Mouse (Mus musculus) embryonic facial prominence, embryonic 14.5 days (tissue): Measurements from ENCODE around the gene Atf7. TPM values are rescaled to one million over a fixed set of nuclear protein-coding genes. Genes with fewer than 3 reads are reported as not detected.
"Not testable (repeated sequence)": the region's sequence is repeated elsewhere in the genome, so short reads cannot be mapped to it uniquely, and the experiment has no call there.

ENCODE experiments used
- ATAC-seq: fragments of 200-750 bp; cut with Nextera tagmentation; 2 replicates; pipeline ENCODE4 v1.8.0; 2017; ENCODE audit warnings: low read depth, moderate number of reproducible peaks, moderate TSS enrichment
- DNase-seq: peaks from one replicate; pipeline ENCODE4 v3.0.0-alpha.2; 2015; ENCODE audit warnings: low spot score
- H3K27ac ChIP-seq: fragments of 300-500 bp; sonication (generic); replicated peaks from 2 replicates; pipeline ENCODE4 v1.5.1; 2014; ENCODE audit warnings: low read depth, mild to moderate bottlenecking, low read length, moderate library complexity
- H3K27me3 ChIP-seq: fragments of 300-500 bp; sonication (generic); replicated peaks from 2 replicates; pipeline ENCODE4 v1.6.1; 2014; ENCODE audit warnings: low read length; ENCODE audit not compliant: control insufficient read depth, insufficient read depth
- H3K36me3 ChIP-seq: fragments of 300-500 bp; sonication (generic); 2 replicates; pipeline ENCODE4 v1.6.1; 2014; ENCODE audit warnings: low read length, mixed read lengths; ENCODE audit not compliant: control insufficient read depth, insufficient read depth
- H3K4me1 ChIP-seq: fragments of 300-500 bp; sonication (generic); 2 replicates; pipeline ENCODE4 v1.6.1; 2014; ENCODE audit warnings: antibody characterized with exemption, low read length; ENCODE audit not compliant: control insufficient read depth, insufficient read depth
- H3K4me2 ChIP-seq: fragments of 300-500 bp; sonication (generic); 2 replicates; pipeline ENCODE4 v1.6.1; 2014; ENCODE audit warnings: low read depth, mild to moderate bottlenecking, low read length, moderate library complexity, mixed read lengths
- H3K4me3 ChIP-seq: fragments of 300-500 bp; sonication (generic); 2 replicates; pipeline ENCODE4 v1.5.1; 2014; ENCODE audit warnings: low read depth, mild to moderate bottlenecking, low read length
- H3K9ac ChIP-seq: fragments of 300-500 bp; sonication (generic); 2 replicates; pipeline ENCODE4 v1.6.1; 2014; ENCODE audit warnings: low read depth, mild to moderate bottlenecking, low read length, moderate library complexity, mixed read lengths
- H3K9me3 ChIP-seq: fragments of 300-500 bp; sonication (generic); 2 replicates; pipeline ENCODE4 v1.6.1; 2016; ENCODE audit warnings: low read length; ENCODE audit not compliant: control insufficient read depth
- WGBS: fragments of 180-500 bp; shearing (Covaris S2); extraction: QIAGEN DNeasy Blood & Tissue Kit; methylation state at CpG from one replicate; pipeline ENCODE4 v1.1.7; 2014; 5-methylcytosine and 5-hydroxymethylcytosine counted together
- polyA plus RNA-seq: library from polyadenylated mRNA; unstranded; fragments of >200 nt; fragmentation: Nextera tagmentation; extraction: Ambion mirVana; gene quantifications from 2 replicates; pipeline ENCODE4 v1.2.1, GENCODE M21; 2014

Gene Atf7
- polyA plus RNA-seq, 1 experiment from 2014 or later = 43.8 TPM

GRCm38 (mm10) chr15:102665494-102665893, 40.2 kb upstream of the Atf7 start:
- peaks cover 70% of the 10 kb centered on the region for H3K36me3 ChIP-seq

GRCm38 (mm10) chr15:102663825-102664224, 38.6 kb upstream of the Atf7 start:
- Histone ChIP-seq H3K9me3 (no peaks in the 10 kb centered on the region), H3K4me1 (no peaks in the 10 kb centered on the region), H3K27me3 (no peaks in the 10 kb centered on the region), H3K4me3 (no peak overlapping the region), H3K4me2 (no peak overlapping the region), H3K27ac (no peak overlapping the region), H3K9ac (no peak overlapping the region), H3K36me3 (peaks cover 80% of the 10 kb centered on the region)
- DNase-seq (peak; percentile 12), ATAC-seq (no peak; the same call in 1 of the 2 replicates)
- WGBS = 80% methylated on average over 8 of the region's 8 CpGs

More at GRCm38 (mm10) chr15:102665494-102665893, 40.2 kb upstream of the Atf7 start:
- Histone ChIP-seq H3K4me3 (no peak overlapping the region), H3K4me2 (no peak overlapping the region), H3K27ac (no peak overlapping the region), H3K27me3 (no peaks in the 10 kb centered on the region), H3K9ac (no peak overlapping the region), H3K4me1 (peaks cover 8% of the 10 kb centered on the region; the same call in 1 of the 2 replicates), H3K9me3 (no peaks in the 10 kb centered on the region)
- 44% methylated on average over 4 of the region's 4 CpGs for WGBS
- ATAC-seq = no peak; the same call in 1 of the 2 replicates
- DNase-seq = peak; percentile 62

GRCm38 (mm10) chr15:102662601-102663000, 37.3 kb upstream of the Atf7 start:
- not testable (repeated sequence) for DNase-seq, H3K4me3 ChIP-seq, H3K27ac ChIP-seq, H3K9me3 ChIP-seq, ATAC-seq, H3K4me2 ChIP-seq, H3K27me3 ChIP-seq, H3K9ac ChIP-seq, H3K4me1 ChIP-seq
- H3K36me3 ChIP-seq = peaks cover 76% of the 10 kb centered on the region
- no CpG with 5 or more reads among the region's 2 CpGs for WGBS

DNA sequence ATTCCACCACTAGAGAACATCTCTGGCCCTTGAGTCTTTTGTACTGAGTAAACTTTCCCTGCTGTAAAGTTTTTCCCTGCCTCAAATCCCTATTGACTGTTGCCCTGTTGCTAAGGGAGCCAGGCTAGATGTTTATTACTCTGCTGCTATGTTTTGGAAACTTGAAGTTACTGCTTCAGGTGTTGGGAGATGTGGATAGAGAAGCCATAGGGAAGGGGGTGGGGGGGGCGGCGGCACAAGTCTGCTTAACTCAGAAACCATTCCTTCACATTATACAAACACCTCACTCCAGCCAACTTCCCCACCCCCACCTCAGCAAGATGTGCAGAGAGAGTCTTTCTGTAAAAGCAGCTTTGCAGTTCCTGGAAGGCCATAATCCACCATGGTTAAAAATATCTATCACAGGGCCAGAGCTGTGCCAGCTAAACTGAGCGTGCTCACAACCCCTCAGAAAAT, 32.7 kb upstream of the Atf7 start:
- peaks cover 25% of the 10 kb centered on the region for H3K4me1 ChIP-seq
- ATAC-seq (peak; percentile 27; the same call in 1 of the 2 replicates), DNase-seq (peak; percentile 56)
- H3K36me3 ChIP-seq = peaks cover 31% of the 10 kb centered on the region
- H3K27ac ChIP-seq = peak overlapping the region; percentile 86
- no peaks in the 10 kb centered on the region for H3K27me3 ChIP-seq
- 44% methylated on average over 3 of the region's 3 CpGs for WGBS
- H3K4me2 ChIP-seq = no peak overlapping the region
- H3K9me3 ChIP-seq = no peaks in the 10 kb centered on the region
- no peak overlapping the region for H3K9ac ChIP-seq
- H3K4me3 ChIP-seq = no peak overlapping the region

DNA sequence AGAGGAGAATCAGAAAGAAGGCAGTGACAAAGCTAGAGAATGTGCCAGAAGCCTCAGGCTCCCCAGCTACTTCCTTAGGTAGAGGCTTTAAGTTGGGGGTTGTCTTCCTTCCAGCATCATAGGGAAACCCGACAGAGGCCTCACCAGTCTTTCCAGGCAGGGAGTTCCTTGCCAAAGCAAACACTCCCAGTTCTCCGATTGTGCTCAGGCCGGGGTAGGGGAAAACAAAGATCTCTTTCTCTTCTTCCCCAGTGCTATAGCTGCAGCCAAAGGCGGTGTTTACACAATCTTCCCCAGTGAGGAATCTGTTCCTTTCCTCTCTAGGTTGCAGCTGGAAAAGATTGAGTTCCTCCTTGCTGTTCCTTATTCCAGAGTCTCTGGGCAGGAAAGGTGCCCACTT, 31.4 kb upstream of the Atf7 start:
- Histone ChIP-seq H3K36me3 (peaks cover 20% of the 10 kb centered on the region), H3K9ac (no peak overlapping the region), H3K9me3 (no peaks in the 10 kb centered on the region), H3K27ac (peak overlapping the region; percentile 86), H3K4me2 (no peak overlapping the region), H3K27me3 (no peaks in the 10 kb centered on the region), H3K4me3 (no peak overlapping the region), H3K4me1 (peaks cover 25% of the 10 kb centered on the region)
- WGBS = 8% methylated on average over 4 of the region's 4 CpGs
- peak; percentile 94 for DNase-seq
- peak; percentile 88 for ATAC-seq

GRCm38 (mm10) chr15:102651928-102652660, 26.8 kb upstream of the Atf7 start:
- ATAC-seq, H3K36me3 ChIP-seq, H3K27me3 ChIP-seq, DNase-seq, H3K4me2 ChIP-seq, H3K4me3 ChIP-seq, H3K9ac ChIP-seq, H3K27ac ChIP-seq, H3K9me3 ChIP-seq: not testable (repeated sequence)
- H3K4me1 ChIP-seq = peaks cover 12% of the 10 kb centered on the region
- WGBS = 79% methylated on average over 8 of the region's 9 CpGs

- Histone ChIP-seq H3K4me1 (peaks cover 7% of the 10 kb centered on the region), H3K9ac (no peak overlapping the region), H3K36me3 (no peaks in the 10 kb centered on the region), H3K27me3 (no peaks in the 10 kb centered on the region), H3K27ac (no peak overlapping the region), H3K4me2 (no peak overlapping the region), H3K9me3 (no peaks in the 10 kb centered on the region), H3K4me3 (no peak overlapping the region)
- ATAC-seq (no peak), DNase-seq (no peak)
- WGBS = 79% methylated on average over 3 of the region's 3 CpGs
These were observed 25.8 kb upstream of the Atf7 start for GRCm38 (mm10) chr15:102651107-102651506.

- DNase-seq (peak; percentile 57), ATAC-seq (peak; percentile 60; the same call in 1 of the 2 replicates)
- Histone ChIP-seq H3K4me3 (no peak overlapping the region), H3K4me2 (no peak overlapping the region), H3K4me1 (no peaks in the 10 kb centered on the region), H3K27me3 (no peaks in the 10 kb centered on the region), H3K9me3 (no peaks in the 10 kb centered on the region), H3K36me3 (no peaks in the 10 kb centered on the region), H3K9ac (no peak overlapping the region), H3K27ac (peak overlapping the region; percentile 29; the same call in 1 of the 2 replicates)
- 59% methylated on average over 3 of the region's 3 CpGs for WGBS
These were observed 10.6 kb upstream of the Atf7 start for GRCm38 (mm10) chr15:102635817-102636216.

DNA sequence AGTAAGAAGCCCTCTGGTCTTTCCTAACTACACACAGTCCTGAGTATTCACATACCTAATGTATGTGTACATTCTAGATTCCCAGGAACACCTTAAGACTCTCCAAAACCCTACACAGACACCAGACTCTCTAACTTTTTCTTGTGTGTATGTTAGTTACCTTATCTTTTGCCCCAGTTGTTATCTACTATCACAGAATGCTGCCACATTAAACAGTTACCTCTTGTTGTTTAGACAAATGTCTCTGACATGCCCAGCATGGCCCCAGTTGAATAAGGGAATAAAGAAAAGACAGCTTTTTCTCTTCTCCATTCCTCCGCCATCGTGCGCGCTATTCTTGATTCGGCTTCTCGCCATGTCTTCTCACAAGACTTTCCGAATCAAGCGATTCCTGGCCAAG, 9.4 kb upstream of the Atf7 start:
- WGBS = 89% methylated on average over 8 of the region's 8 CpGs
- H3K27me3 ChIP-seq = no peaks in the 10 kb centered on the region

More for the DNA sequence above, 9.4 kb upstream of the Atf7 start:
- Histone ChIP-seq H3K36me3 (no peaks in the 10 kb centered on the region), H3K4me2 (no peak overlapping the region), H3K4me3 (no peak overlapping the region), H3K9ac (no peak overlapping the region), H3K4me1 (no peaks in the 10 kb centered on the region), H3K27ac (no peak overlapping the region), H3K9me3 (no peaks in the 10 kb centered on the region)
- ATAC-seq = no peak
- no peak for DNase-seq
